Mouse (Mus musculus): ENCODE measurements around the gene Foxn3.
A peak's percentile ranks its signal among the peaks of the same experiment; 100 is the strongest.

The Foxn3 gene

DNA sequence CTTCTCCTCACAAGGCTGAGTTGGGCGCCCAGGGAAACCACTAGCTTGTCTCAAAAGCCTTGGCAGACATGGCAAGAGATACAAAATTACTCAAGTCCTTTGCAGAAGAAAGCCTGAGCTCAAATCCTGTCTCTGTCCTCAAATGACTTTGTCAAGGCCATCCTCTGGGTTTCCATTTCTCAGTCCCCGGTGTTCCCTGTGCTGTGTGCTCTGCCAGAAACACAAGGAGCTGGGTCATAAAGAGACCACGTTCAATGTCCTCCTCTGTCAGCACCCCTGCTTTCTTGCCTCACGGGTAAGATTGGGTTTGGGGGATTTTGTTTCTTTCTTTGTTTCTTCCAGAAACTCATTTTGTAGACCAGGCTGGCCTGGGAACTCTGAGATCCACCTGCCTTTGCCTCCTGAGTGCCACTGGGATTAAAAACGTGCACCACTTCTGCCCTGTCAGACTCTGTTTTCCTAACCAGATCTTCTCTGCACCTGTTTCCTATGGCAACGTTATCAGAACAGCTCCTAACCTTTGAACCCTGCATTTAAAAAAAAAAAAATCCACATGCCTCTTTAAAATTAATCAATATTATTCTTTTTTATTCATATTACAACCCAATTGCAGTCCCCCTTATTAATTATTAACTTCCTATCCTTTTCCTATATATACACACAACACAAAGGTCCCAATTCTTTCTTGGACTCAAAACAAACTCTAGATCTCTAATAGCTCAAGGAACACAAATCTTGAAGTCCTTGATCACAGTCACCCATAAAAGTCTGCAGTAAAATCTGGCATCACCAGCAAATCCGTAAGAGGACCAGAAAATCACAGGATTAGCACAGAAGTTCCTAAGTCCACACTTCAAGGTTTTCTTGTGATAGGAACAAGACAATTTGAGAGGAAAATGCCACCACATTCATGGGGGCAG, 144.6 kb downstream of the Foxn3 start:
- no peak for DNase-seq (ENCODE audit: low spot score in 2 of 2)

DNA sequence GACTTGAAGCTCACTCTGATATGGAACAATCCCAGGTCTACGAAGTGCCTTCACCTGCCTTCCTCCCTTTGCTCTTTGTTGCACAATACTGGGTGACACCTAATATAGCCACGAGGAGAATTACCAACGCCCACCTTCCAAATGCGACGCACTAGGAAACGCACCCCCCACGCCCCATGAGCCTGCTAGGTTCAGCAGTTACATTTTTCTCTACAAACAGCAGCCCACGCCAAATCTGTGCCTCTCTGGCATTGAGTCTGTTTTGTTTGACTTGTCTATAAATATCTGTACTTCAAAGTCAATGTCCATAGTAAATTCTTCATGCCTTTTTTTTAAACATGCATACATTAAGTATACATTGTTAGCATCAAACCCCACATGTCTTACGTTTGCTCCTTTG, 145.5 kb downstream of the Foxn3 start:
- DNase-seq (ENCODE audit: low spot score in 2 of 2) = no peak

DNA sequence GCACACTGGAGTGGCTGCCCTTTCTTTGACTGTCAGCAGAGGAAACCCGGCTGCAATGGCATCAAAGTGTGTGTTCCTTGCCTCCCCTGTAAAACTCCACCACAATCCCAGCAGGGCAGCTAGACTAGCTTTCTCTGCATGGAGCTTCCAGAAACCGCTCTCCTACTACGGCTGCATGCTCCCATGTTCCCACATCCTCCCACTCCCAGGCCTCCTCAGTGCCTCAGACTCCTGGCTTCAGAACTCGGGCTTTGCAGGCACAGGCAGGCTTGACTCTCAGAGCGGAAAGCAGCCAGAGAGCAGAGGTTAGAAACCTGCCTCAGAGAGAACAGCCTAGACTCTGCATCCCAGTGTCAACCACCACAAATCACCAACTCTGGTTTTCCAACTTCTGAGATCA, 147.8 kb downstream of the Foxn3 start:
- DNase-seq (ENCODE audit: low spot score in 2 of 2) = no peak

DNA sequence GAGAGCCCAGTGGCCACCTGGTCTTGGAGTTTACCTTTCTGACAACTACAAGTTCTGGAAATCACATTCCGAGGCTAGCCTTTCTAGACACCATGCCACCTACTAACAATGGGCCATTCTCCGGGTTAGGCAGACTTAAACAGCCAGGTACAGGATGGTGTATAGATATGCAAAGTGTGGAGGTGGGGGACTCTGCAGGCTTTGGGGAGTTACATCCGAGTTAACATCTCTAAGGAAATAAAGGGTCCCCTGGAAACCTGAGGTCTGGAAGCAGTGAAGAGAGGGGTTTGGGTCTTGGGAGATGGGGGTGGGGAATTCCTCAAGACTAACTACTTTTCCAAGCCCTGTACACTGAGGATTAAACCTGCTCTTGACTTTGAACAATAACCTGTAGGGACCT, 150.9 kb downstream of the Foxn3 start:
- no peak for DNase-seq (ENCODE audit: low spot score in 2 of 2)

DNA sequence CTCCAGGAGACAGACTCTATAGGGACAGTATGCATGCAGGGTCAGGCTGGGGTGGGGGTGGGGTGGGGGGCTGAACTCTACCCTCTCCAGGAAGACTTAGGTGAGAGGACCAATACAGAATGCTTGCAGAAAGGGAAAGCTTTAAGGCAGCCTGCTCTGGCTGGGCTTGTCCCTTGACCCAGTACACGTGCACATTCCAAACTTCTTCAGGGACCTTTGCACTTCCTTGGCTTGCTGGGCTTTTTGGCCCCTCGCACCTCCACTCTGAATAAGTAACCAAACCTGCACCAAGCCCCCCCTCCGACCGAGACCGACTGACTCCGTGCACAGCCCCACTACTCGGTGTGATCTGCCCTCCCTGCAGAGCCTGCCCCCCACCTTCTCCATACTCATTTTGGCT, 151.3 kb downstream of the Foxn3 start:
- no peak for DNase-seq (ENCODE audit: low spot score in 2 of 2)

DNA sequence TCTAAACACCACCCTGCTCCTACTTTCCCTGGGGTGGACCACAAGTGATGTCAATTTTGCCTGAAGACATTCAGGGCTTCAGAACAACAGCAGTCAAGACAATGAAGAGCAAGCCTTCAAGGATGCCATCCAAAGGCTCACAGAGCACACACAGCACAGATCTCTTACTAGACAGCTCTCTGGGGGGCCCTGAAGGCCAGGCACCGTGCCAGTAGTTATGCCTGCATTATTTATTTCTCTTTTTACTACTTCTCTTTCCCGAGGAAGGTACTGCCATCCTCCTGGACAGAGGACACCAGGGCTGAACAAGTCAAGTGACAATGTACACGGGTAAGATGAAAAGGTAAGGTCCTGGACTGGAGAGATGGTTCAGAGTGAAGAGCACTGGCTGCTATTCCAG, 154.7 kb downstream of the Foxn3 start:
- DNase-seq (ENCODE audit: low spot score in 2 of 2) = no peak

DNA sequence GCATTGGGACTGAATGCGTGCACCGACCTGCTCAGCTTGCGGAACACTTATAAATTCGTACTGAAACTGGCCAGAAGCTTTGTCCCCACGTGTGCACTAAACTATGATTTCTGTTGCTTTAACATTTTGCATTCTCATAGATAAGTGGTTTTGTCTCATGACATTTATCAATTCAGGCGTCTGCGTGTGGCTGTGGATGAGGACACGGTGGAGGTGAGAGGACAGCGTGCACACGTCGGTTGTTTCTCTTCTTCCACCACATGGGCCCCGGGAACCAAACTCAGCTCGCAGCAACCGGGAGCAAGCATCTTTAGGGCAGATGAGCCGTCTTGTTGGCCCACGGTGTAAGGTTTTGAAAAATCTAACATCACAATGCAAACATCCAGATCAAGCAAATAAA, 155.3 kb downstream of the Foxn3 start:
- DNase-seq (ENCODE audit: low spot score in 2 of 2) = no peak

DNA sequence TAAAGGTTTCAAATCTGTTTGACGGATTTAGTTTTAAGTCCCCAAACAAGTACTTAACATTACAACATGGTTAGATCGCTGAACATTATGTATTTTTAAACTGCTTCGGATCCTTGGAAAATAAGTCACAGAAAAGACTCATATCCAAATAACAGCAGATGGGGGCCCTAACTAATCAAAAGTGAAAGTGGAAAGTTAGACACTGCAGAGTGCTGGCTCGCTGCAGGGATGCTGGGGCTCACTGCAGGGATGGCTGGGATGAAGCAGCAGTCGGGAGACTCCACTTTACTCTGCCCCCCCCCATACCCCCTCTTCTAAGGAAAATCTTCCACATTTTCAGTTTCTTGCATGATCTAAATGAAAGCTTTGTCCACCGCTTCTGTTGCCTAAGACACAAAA, 156.1 kb downstream of the Foxn3 start:
- no peak for DNase-seq (ENCODE audit: low spot score in 2 of 2)

DNA sequence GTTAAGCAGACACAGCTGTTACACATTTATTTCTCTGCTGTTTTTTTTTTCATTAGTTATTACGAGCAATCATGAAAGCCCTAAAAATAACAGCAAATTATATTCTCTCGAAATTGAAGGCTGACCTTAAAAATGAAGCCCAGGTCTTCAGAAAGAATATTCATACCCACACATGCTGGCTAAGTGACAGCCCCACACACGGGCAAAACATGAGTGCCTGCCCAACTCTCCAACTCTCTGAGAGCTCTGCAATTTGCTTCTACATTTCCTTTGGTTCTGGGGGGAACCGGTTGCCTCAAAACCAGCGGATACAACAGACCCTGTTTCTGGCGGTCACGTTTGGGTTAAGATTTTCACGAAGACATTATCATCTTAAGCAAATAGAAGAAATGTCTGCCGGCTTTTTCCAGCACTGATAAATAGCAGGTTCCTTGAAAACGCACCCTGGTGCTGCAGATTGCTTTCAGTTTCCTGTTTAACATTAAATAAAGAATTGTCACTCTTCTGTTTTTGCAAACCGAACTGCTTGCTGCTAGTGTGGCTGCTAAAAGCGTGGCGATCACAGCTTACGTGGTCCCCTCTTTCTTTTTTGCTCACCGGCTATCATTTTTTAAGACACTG, 156.6 kb downstream of the Foxn3 start:
- no peak for DNase-seq (ENCODE audit: low spot score in 2 of 2)

DNA sequence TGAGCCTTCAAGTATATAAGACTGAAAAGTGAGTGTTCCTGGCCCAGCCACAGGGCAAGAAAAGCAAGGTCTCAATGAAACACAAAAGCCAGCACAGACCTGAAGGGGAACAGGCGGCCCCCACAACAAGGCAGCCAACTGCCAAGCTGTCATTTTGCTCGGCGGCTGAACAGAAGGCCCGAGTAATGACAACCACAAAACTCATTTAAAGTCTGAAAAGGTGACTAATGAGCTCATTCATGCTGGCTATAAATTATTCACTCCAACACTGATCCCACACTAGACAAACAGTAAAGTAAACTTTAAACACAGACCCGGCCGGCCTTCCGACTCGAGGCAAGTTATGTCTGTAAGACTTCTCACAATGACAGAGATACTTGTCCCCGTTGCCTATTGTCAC, 157.1 kb downstream of the Foxn3 start:
- peak in 1 of 2 experiments; percentile 8 for DNase-seq (ENCODE audit: low spot score in 2 of 2)

DNA sequence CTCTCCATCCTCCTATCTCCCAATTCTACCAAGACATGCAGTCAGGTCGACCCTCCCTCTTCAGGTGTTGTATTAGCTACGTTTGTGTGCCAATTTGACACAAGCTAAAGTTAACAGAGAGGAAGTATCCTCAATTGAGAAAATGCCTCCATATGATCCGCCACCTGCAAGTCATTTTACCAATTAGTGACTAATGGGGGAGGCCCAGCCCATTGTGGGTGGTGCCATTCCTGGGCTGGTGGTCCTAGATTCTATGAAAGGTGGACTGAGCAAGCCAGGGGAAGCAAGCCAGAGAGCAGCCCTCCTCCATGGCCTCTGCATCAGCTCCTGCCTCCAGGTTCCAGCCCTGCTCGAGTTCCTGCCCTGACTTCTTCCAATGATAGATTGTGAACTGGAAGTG, 158.0 kb downstream of the Foxn3 start:
- no peak for DNase-seq (ENCODE audit: low spot score in 2 of 2)

DNA sequence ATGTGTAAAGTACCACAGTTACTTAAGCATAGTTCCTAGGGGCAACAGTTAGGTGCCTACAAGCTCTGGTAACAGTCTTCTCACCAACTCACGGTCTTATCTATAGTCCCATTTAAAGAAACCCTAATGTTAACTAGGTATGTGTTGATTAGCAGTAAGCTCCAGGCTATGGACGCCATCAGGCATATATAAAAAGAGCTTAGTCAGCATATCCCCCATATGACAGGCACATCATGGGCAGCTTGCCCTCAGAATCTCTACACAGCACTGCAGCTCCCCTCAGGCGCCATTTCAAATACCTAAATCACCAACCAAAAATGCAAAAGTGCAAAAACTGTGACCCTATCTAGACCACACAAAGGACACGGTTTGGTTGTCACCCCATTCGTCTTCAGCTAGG, 160.4 kb downstream of the Foxn3 start:
- DNase-seq (ENCODE audit: low spot score in 2 of 2) = no peak

DNA sequence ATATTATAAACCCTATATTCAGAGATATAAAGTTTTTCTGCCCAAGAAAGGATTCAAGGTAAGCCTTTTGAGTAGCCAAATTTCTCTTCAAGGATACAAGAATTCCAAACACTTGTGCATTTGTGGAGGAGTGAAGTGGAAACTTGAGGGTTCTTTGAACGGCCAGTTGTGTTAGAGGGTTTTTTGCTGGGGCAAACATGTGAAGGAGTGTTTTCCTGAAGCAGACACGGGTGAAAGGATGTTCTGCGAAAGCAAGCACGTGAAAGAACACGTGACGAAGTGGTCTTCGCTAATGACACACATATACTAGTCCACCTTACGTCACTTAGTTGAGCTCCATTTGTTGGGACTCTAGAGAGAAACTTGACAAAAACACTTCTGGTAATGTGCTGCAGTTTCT, 162.5 kb downstream of the Foxn3 start:
- no peak for DNase-seq (ENCODE audit: low spot score in 2 of 2)

DNA sequence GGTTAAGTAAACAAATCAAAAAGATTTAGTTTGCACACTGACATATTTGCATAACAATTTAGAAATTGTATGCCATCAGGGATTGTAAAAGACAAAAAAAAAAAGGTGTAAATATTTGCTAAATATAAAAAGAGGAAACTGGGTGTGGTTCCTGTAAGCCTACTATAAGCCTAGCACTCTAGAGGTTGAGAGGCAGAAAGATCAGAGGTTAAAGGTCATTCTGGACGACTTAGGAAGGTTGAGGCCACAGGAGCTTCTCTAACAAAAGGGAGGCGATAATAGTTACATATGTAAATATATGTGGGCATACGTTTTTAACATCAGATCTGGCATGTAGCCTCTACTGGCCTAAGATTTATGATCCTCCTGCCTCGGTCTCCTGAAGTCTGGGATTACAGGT, 163.8 kb downstream of the Foxn3 start:
- no peak for DNase-seq (ENCODE audit: low spot score in 2 of 2)

DNA sequence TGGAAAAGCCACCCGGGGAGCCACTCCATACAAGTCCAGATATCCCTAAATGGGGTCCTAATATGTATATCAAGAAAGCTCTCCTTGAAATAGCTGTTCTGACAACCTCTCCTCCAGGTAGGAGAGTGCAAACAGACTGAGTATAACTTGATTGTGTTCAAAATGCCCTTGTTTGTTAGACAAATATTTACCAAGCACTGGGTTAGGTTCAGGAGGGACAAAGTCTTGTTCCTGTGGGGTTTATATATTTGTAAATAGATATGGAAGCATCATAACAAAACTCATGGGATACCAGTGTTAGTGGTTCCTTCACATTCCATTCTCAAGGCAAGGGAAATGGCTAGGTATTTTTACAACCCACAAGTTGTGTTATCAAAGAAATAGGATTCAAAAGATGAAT, 166.9 kb downstream of the Foxn3 start:
- DNase-seq (ENCODE audit: low spot score in 2 of 2) = no peak

DNA sequence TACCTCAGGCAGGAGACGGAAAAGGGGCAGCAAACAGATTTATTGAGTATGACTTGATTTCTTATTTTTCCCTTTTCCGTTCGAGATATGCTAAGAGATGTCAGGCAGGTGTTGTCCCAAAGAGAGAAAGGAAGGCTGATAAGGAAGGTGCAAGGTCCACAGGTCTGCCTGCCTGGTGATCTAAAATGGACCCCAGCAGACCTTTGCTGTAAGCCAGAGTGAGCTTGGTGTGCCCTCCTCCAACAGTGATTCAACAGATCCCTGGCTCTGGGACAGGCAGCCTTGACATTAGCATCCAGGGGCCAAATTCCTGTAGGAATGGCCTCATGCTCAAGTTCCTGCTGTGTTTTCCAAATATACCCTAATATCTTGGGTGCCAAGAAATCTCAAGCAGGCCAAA, 168.3 kb downstream of the Foxn3 start:
- DNase-seq (ENCODE audit: low spot score in 2 of 2) = no peak

DNA sequence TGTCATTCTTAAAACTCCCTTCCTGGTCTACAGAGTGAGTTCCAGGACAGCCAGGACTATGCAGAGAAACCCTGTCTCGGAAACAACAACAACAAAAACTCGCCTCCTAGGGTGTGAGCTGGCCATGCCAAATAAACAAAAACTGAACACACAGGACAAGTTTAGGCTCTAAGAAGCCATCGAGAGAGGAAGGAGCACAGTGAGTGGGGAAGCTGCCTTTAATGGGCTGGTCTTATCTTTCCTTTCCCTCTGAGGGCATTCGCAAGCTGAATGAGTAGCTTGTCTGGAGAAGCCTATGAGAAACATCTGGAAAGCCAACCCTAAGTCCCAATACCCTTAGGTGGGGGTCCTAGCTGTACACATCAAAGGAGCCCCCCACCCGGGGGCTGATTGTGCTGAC, 168.7 kb downstream of the Foxn3 start:
- DNase-seq (ENCODE audit: low spot score in 2 of 2) = no peak

DNA sequence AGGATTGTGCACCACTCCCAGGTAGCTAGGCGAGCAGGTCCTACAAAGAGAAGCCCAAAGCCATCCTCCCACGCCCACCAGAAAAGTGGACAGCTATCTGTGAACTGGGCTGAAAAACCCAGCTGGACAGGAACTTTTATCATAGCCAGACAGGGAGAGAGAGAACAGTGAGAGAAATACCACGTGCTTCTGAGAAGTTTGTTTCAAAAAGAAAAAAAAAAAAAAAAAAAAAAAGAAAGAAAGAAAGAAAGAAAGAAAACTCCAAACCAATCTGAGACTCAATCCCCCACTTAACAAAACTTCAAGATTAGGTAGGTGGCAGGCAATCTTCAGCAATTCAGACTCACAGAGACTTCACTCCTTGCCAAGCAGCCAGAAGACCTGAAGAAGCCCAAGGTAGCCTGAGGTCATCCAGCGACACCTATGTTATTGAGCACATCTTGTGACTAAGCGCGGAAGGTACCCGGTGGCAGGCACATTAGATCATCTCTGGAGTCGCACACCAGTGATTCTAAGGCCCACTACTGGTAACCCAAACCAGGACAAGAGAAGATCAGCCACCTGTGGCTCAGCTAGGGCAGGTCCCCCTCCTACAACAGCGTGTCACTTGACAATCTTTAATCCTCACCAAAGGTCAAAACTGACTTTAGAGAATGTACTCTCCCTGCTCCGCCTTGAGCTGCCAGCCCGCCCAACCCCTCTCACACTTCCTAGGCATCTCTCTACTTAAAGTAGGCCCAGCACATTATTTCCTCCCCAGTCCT, 169.3 kb downstream of the Foxn3 start:
- DNase-seq (ENCODE audit: low spot score in 2 of 2) = no peak

DNA sequence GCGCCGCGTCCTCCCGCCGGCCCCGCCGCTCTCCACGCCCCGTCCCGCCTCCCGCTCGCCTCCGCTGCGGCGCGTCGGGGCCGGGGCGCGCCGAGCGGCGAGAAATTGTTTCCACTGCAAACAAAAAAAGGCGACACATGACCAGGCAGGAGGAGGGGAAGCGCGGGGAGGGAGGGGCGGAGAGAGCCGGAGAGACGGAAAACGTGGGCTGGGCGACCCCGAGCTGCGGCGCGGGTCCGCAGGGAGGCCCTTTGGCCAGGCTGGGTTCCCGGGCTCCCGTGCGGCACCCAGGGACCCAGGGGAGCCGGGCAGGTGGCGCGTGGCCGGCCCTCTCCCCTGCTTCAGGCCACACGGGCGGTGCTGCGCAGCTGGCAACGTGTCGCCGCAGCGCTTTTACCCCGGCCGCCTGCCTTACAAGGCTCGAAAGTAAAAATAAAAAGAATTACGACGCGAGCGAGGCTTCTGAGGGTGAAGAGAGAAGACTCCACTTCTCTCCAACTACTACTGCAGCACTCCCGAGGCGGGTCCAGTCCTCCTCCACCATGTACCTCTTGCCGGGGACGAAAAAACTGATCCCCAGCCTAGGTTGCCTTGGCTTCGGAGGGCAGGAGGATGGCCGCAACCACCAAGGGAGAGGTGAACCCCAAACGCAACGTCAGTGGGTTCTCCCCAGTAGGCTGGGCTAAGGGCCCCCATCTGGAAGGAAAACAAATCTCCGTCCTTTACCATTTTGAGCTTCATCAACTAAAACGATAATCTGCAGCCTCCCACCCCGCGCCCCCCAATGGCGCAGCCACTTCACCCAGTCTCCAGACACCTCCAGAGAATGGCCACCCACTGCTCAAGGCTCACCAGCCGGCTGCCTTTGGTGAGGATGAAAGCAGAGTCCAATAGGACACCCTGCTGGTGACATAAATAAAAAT, 170.2 kb downstream of the Foxn3 start:
- DNase-seq (ENCODE audit: low spot score in 2 of 2) = peak; percentile 60 to 64

DNA sequence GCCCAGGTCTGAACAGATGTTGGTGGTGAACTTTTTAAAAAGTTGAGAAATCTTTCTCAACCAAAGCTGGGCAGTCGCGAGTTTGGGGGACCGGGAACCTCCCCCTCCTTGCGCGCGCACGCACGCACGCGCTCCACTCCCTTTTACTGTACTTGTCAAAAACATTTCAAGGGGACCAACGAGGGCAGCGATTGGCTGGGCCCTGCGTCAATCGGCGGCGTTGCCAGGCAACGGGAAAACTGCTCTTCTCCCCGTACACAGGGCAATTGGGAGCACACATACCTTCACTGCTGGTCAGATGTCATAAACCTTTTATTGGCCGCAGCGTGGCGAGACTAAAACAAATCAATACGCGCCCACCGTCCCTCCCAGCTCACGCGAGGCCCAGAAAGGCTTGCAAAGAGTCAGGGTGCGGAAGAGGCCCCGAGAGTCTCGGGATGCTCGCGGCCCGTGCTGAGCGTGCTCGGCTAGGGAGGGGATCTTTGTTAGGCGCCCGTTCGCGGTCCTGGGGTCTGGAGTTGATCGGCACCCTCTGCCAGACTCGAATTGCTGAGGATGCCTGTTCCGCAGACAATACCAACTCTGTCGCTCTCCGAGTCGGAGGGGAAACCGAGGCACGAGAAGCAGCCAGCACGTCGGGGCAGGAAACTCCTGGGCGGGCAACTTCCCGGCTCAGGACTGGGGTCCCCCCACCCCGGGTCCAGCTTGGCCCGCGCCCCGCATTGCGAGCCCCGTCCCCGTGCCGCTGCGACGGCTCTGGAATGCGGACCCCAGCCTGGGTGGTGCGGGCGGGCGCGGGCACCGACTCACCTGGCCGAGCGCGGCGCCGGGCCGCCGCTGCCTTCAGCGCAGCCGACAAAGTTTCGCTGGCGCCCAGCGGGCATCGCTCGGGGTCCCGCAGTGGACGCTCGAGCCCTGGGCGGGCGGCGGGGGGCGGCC, 171.2 kb downstream of the Foxn3 start:
- peak; percentile 98 for DNase-seq (ENCODE audit: low spot score in 2 of 2)
